Mouse (Mus musculus) MEL (cell line): Measurements from ENCODE around the gene Mc3r.

ENCODE experiments used
- CTCF ChIP-seq, 3 experiments: IDR thresholded peaks in 2 of 3; conservative IDR thresholded peaks in 1 of 3; 2 replicates each; pipeline ENCODE4 v1.5.1; 2011 to 2012; ENCODE audit warnings: low read length in 3 of 3, low read depth in 2 of 3, mild to moderate bottlenecking in 2 of 3, improper control_type of control experiment in 1 of 3, inconsistent platforms in 1 of 3, mixed read lengths in 1 of 3, moderate library complexity in 1 of 3; ENCODE audit not compliant: control insufficient read depth in 1 of 3, insufficient read depth in 1 of 3, poor library complexity in 1 of 3, severe bottlenecking in 1 of 3
- POLR2AphosphoS2 ChIP-seq: IDR thresholded peaks from 2 replicates; pipeline ENCODE4 v1.6.1; 2011; ENCODE audit warnings: low read length, improper control_type of control experiment

DNA sequence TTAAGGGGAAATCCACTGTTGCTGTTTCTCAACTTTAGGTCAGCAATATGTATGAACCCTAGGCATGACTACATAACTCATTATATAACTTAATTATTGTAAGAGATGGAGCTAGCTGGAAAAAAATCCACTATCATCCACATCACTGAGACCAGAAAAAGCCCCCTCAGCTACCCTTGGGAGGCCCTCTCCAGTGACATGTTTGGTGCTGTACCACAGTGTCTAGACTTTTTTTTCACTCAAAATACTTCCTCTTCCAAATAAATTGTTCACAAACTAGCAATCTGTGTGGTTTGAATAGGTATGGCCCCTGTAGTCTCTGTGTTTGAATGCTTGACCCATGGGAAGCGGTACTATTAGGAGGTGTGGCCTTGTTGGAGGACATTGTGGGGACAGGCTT lies 39.4 kb downstream of the Mc3r start:
- TF ChIP-seq POLR2AphosphoS2 (no peak), CTCF (IDR thresholded peaks at IDR 0.05 in 2 of 3, conservative IDR thresholded peaks at IDR 0.05 in 1 of 3; ENCODE audit: control insufficient read depth in 1 of 3, insufficient read depth in 1 of 3, low read depth in 2 of 3, low read length in 3 of 3, poor library complexity in 1 of 3, severe bottlenecking in 1 of 3) (no peak)
